Mouse (Mus musculus) liver, postnatal 0 days (tissue): ENCODE measurements around the gene Dkk3. TPM values are rescaled to one million over a fixed set of nuclear protein-coding genes. Genes with fewer than 3 reads are reported as not detected.
A peak's percentile ranks its signal among the peaks of the same experiment; 100 is the strongest.

Experiments
- ATAC-seq: fragments of 200-750 bp; cut with Nextera tagmentation; 2 replicates; pipeline ENCODE4 v1.8.0; 2017; ENCODE audit warnings: mild to moderate bottlenecking, moderate library complexity
- DNase-seq: peaks from one replicate; pipeline ENCODE4 v3.0.0-alpha.2; 2016
- H3K27ac ChIP-seq: fragments of 300-500 bp; sonication (generic); 2 replicates; pipeline ENCODE4 v1.5.1; 2014; ENCODE audit warnings: antibody characterized with exemption, moderate library complexity, mild to moderate bottlenecking, low read depth
- H3K27me3 ChIP-seq: fragments of 300-500 bp; sonication (generic); 2 replicates; pipeline ENCODE4 v1.6.1; 2014; ENCODE audit warnings: low read length, control low read depth, mixed read lengths; ENCODE audit not compliant: insufficient read depth
- H3K36me3 ChIP-seq: fragments of 300-500 bp; sonication (generic); replicated peaks from 2 replicates; pipeline ENCODE4 v1.6.1; 2014; ENCODE audit warnings: mild to moderate bottlenecking, control low read depth, low read length, moderate library complexity, mixed read lengths; ENCODE audit not compliant: insufficient read depth
- H3K4me1 ChIP-seq: fragments of 300-500 bp; sonication (generic); 2 replicates; pipeline ENCODE4 v1.6.1; 2014; ENCODE audit warnings: antibody characterized with exemption, mild to moderate bottlenecking, control low read depth; ENCODE audit not compliant: insufficient read depth
- H3K4me2 ChIP-seq: fragments of 300-500 bp; sonication (generic); 2 replicates; pipeline ENCODE4 v1.6.1; 2014; ENCODE audit warnings: low read depth, mild to moderate bottlenecking, low read length, moderate library complexity, mixed read lengths
- H3K4me3 ChIP-seq: fragments of 300-500 bp; sonication (generic); 2 replicates; pipeline ENCODE4 v1.5.1; 2014; ENCODE audit warnings: low read depth, low read length
- H3K9ac ChIP-seq: fragments of 300-500 bp; sonication (generic); replicated peaks from 2 replicates; pipeline ENCODE4 v1.6.1; 2014; ENCODE audit warnings: mild to moderate bottlenecking, moderate library complexity
- H3K9me3 ChIP-seq: fragments of 300-500 bp; sonication (generic); 2 replicates; pipeline ENCODE4 v1.6.1; 2016; ENCODE audit warnings: mild to moderate bottlenecking, control low read depth, low read length, mixed read lengths
- CTCF ChIP-seq: sonication (generic); IDR thresholded peaks from 2 replicates; pipeline ENCODE4 v1.5.1; 2016; ENCODE audit warnings: antibody characterized with exemption, low read depth
- EP300 ChIP-seq: IDR thresholded peaks from 2 replicates; pipeline ENCODE4 v1.6.1; 2016; ENCODE audit warnings: antibody characterized with exemption, low read depth, mild to moderate bottlenecking
- WGBS: fragments of 180-500 bp; shearing (Covaris S2); extraction: QIAGEN DNeasy Blood & Tissue Kit; methylation state at CpG from one replicate; pipeline ENCODE4 v1.1.7; 2014; ENCODE audit not compliant: insufficient replicate concordance; 5-methylcytosine and 5-hydroxymethylcytosine counted together
- polyA plus RNA-seq: library from polyadenylated mRNA; unstranded; fragments of >200 nt; fragmentation: Nextera tagmentation; extraction: Ambion mirVana; gene quantifications from 2 replicates; pipeline ENCODE4 v1.2.1, GENCODE M21; 2015

Dkk3 gene
- polyA plus RNA-seq, 1 experiment from 2014 or later: 1.7 TPM

DNA sequence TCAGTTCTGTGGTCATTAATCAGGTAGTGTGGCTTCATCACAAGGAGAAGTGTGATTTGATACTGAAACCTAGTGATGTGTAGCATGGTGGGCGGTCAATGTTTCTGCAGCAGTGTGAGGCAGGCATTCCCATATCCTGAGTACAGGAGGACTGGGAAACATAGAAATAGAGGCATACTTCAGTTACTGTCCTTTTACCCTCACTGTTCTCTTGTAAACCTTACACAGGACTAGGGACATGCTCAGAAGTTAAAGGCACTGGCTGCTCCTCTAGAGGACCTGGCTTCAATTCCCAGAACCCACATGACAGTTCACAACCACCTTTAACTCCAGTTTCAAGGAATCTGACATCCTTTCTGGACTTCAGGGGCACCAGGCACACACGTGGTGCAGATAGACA, 72.7 kb downstream of the Dkk3 start:
- no peaks in the 10 kb centered on the region for H3K9me3 ChIP-seq
- 89% methylated on average over 2 of the region's 2 CpGs for WGBS
- no peak overlapping the region for H3K4me2 ChIP-seq
- no peaks in the 10 kb centered on the region for H3K4me1 ChIP-seq
- H3K27me3 ChIP-seq: no peaks in the 10 kb centered on the region
- peaks cover 60% of the 10 kb centered on the region for H3K36me3 ChIP-seq
- no peak overlapping the region for H3K4me3 ChIP-seq
- ATAC-seq (no peak), DNase-seq (no peak)
- no peak overlapping the region for H3K27ac ChIP-seq
- H3K9ac ChIP-seq: no peak overlapping the region
- no peak for TF ChIP-seq EP300
- TF ChIP-seq CTCF: no peak

DNA sequence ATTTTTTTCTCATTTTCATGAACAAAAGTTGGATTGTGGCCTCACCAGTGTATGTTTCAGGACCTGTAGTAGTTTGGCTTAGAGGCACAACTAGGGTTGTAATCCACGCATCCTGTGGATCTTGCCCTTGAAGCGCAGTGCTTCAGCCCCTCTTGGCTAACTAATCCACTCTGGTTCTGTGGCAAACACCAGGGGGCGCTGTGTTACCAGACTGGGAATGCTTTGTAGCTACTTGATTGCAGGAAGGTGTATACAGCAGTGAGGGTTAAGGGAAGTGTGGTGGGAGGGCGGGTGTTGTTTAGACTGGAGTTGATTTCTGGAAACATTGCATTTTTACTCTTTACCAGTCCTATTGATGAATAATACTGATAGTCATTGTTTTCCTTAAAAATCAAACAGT, 73.8 kb downstream of the Dkk3 start:
- DNase-seq: peak; percentile 88
- H3K4me3 ChIP-seq: no peak overlapping the region
- H3K36me3 ChIP-seq: peaks cover 54% of the 10 kb centered on the region
- TF ChIP-seq EP300 (no peak), CTCF (peak; percentile 96)
- no peaks in the 10 kb centered on the region for H3K9me3 ChIP-seq
- no peaks in the 10 kb centered on the region for H3K27me3 ChIP-seq
- ATAC-seq: peak; percentile 31; the same call in 1 of the 2 replicates
- 54% methylated on average over 4 of the region's 4 CpGs for WGBS
- H3K9ac ChIP-seq: no peak overlapping the region
- no peak overlapping the region for H3K4me2 ChIP-seq
- no peaks in the 10 kb centered on the region for H3K4me1 ChIP-seq
- no peak overlapping the region for H3K27ac ChIP-seq

DNA sequence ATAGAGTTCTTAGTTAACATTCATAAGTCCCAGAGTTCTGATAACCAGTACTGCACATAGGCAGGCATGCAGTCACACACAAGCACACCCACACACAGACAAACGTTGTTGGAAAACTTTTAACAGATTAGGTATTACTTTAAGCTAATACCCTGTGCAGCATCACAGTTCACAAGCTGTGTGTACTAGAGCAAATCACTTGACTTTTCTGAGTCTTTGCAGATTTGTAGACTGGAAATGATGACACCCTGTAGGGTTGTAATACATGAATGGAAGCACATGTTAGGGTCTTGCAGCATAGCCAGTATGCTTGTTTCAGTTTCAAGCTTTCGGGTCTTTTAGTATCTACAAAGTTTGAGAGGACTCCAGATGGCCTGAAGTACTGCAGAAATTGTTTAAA, 74.6 kb downstream of the Dkk3 start:
- no peak for DNase-seq
- H3K9me3 ChIP-seq: no peaks in the 10 kb centered on the region
- H3K27me3 ChIP-seq: no peaks in the 10 kb centered on the region
- H3K36me3 ChIP-seq: peaks cover 56% of the 10 kb centered on the region
- H3K27ac ChIP-seq: no peak overlapping the region
- no peak for TF ChIP-seq CTCF
- no peak for TF ChIP-seq EP300
- no peak overlapping the region for H3K9ac ChIP-seq
- H3K4me2 ChIP-seq: no peak overlapping the region
- no peak overlapping the region for H3K4me3 ChIP-seq
- no peak for ATAC-seq
- no peaks in the 10 kb centered on the region for H3K4me1 ChIP-seq
- 66% methylated on average over 2 of the region's 2 CpGs for WGBS

DNA sequence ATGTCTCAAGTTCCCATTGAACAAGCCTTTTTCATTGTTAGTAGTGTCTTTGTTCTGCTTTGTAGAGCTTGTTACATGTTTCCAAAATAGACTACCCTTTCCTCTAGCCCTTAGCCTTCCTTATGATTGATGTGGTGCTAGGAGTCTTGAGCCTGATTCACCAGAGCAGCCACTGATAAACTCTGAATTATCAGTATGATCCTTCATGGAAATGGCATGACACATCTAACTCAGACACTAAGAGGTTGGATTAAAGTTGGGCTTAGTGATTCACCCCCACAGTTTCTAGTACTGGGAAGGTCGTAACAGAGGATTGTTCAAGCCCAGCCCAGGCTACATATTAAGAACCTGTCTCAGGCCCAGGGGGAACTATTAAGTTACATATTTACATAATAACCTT, 76.2 kb downstream of the Dkk3 start:
- WGBS: 94% methylated on average over 1 of the region's 1 CpGs
- Histone ChIP-seq H3K27ac (no peak overlapping the region), H3K4me1 (no peaks in the 10 kb centered on the region), H3K4me3 (no peak overlapping the region), H3K36me3 (peaks cover 53% of the 10 kb centered on the region), H3K4me2 (no peak overlapping the region), H3K27me3 (no peaks in the 10 kb centered on the region), H3K9me3 (no peaks in the 10 kb centered on the region), H3K9ac (no peak overlapping the region)
- ATAC-seq (no peak), DNase-seq (no peak)
- no peak for TF ChIP-seq EP300
- TF ChIP-seq CTCF: no peak

DNA sequence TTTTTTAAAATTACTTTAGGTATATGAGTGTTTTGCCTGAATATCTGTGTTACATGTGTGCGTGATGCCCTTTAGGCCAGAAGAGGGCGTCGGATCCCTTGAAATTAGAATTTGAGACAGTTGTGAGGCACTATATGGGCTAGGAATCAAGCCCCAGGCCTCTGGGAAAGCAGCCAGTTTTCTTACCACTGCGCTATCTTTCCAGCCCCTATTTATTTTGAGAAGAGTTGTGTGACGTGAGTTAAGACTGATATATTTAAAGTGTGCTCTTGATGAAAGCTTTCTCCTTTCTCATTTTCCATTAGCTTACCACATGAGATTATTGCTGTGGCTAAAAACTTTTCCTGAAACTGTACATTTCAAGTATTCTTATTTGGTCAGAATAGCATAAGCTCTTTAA, 84.0 kb downstream of the Dkk3 start:
- DNase-seq (no peak), ATAC-seq (no peak)
- no peaks in the 10 kb centered on the region for H3K9me3 ChIP-seq
- H3K4me2 ChIP-seq: no peak overlapping the region
- TF ChIP-seq CTCF (no peak), EP300 (no peak)
- no peaks in the 10 kb centered on the region for H3K27me3 ChIP-seq
- WGBS: 80% methylated on average over 5 of the region's 5 CpGs
- H3K27ac ChIP-seq: no peak overlapping the region
- H3K4me3 ChIP-seq: no peak overlapping the region
- no peaks in the 10 kb centered on the region for H3K4me1 ChIP-seq
- H3K9ac ChIP-seq: no peak overlapping the region
- peaks cover 33% of the 10 kb centered on the region for H3K36me3 ChIP-seq

Other genes starting within 250 kb of the Dkk3 start
- gene Usp47, start 135.6 kb downstream of the Dkk3 start, polyA plus RNA-seq: 12.5 and 14.4 TPM in 2 replicates
- 2.1 and 2.7 TPM in 2 replicates for gene Mical2, start 66.8 kb upstream of the Dkk3 start, polyA plus RNA-seq